Mouse (Mus musculus) olfactory bulb, adult 2 months (tissue): ENCODE measurements at regions not wholly inside any gene's neighbourhood (a gene's known extent, or its start where the extent isn't known, plus 50 kb on each side); places are given as distances from the start of the nearest gene placed in this dataset.

Experiments
- H3K27ac ChIP-seq: fragments of 200-500 bp; 2 replicates; pipeline ENCODE4 v1.5.1; 2012; ENCODE audit warnings: low read depth, low read length; ENCODE audit not compliant: insufficient read depth
- H3K4me1 ChIP-seq: fragments of 200-500 bp; 2 replicates; pipeline ENCODE4 v1.6.1; 2012; ENCODE audit warnings: low read length; ENCODE audit not compliant: control insufficient read depth, insufficient read depth
- H3K4me3 ChIP-seq: fragments of 200-500 bp; 2 replicates; pipeline ENCODE4 v1.5.1; 2012; ENCODE audit warnings: mild to moderate bottlenecking, low read depth, low read length, moderate library complexity; ENCODE audit not compliant: insufficient read depth
- CTCF ChIP-seq: fragments of 200-500 bp; IDR thresholded peaks from 2 replicates; pipeline ENCODE4 v1.5.1; 2012; ENCODE audit warnings: low read depth, mild to moderate bottlenecking, low read length, moderate library complexity; ENCODE audit not compliant: insufficient read depth
- POLR2A ChIP-seq: fragments of 200-500 bp; IDR thresholded peaks from 2 replicates; pipeline ENCODE4 v1.6.1; 2012; ENCODE audit warnings: mild to moderate bottlenecking, low read depth, low read length, moderate library complexity; ENCODE audit not compliant: insufficient read depth
- WGBS: fragments of 180-500 bp; shearing (Covaris S2); methylation state at CpG from one replicate; pipeline ENCODE4 v1.1.7; 2018; 5-methylcytosine and 5-hydroxymethylcytosine counted together

DNA sequence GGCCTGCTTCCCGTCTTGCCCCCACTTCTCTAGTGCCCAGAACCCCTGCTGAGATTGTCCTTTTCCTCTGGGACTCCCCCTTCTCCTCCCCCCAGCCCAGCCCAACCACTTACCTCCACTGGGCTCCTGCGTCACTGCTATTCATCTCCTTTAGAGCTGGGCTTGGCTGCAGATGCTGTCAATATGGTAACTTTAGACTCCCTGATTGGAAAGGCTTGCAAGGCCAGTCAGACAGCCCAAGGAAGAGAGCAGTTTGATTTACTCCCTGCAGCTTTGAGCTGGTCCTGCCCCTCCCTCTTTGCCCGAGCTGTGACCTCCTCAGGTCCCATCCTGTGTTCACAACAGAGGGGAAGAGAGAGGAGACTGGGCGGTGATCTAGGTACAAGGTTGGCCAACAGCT, 221.9 kb downstream of the Zfp36l1 start:
- Histone ChIP-seq H3K27ac (no peak overlapping the region), H3K4me3 (no peak overlapping the region), H3K4me1 (no peaks in the 10 kb centered on the region; the same call in 1 of the 2 replicates)
- TF ChIP-seq POLR2A (no peak), CTCF (no peak)
- 74% methylated on average over 4 of the region's 4 CpGs for WGBS

GRCm38 (mm10) chr12:79890291-79890690, 222.5 kb downstream of the Zfp36l1 start:
- WGBS = 96% methylated on average over 7 of the region's 7 CpGs
- Histone ChIP-seq H3K4me1 (no peaks in the 10 kb centered on the region; the same call in 1 of the 2 replicates), H3K27ac (no peak overlapping the region), H3K4me3 (no peak overlapping the region)
- no peak for TF ChIP-seq POLR2A
- no peak for TF ChIP-seq CTCF

- WGBS = 93% methylated on average over 4 of the region's 4 CpGs
- Histone ChIP-seq H3K27ac (no peak overlapping the region), H3K4me3 (no peak overlapping the region), H3K4me1 (no peaks in the 10 kb centered on the region)
- no peak for TF ChIP-seq CTCF
- TF ChIP-seq POLR2A = no peak
These were observed 224.0 kb downstream of the Zfp36l1 start for GRCm38 (mm10) chr12:79888812-79889211.

GRCm38 (mm10) chr12:79888086-79888485, 224.7 kb downstream of the Zfp36l1 start:
- 69% methylated on average over 4 of the region's 4 CpGs for WGBS
- TF ChIP-seq POLR2A (no peak), CTCF (no peak)
- no peak overlapping the region for H3K4me3 ChIP-seq
- H3K4me1 ChIP-seq = no peaks in the 10 kb centered on the region
- no peak overlapping the region for H3K27ac ChIP-seq

- TF ChIP-seq CTCF (no peak), POLR2A (no peak)
- Histone ChIP-seq H3K27ac (no peak overlapping the region), H3K4me1 (no peaks in the 10 kb centered on the region), H3K4me3 (no peak overlapping the region)
- 55% methylated on average over 12 of the region's 12 CpGs for WGBS
These were observed 225.5 kb downstream of the Zfp36l1 start for GRCm38 (mm10) chr12:79887225-79887886.

DNA sequence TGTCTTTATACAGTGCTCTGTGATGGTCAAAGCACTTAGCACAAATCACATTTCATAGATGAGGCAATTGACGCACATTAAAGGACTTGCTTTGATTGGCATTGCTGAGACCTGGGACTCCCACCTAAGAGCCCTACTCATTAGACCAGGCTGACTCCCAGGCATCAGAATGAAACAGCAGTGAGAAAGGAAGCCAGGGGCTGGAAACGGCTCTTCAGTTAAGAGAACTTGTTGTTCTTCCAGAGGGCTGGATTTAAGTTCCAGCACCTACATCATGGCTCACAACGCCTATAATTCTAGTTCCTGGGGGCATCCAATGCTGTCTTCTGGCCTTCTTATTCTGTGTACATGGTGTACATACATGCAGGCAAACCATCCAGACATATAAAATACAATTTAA, 226.3 kb downstream of the Zfp36l1 start:
- Histone ChIP-seq H3K4me3 (no peak overlapping the region), H3K27ac (no peak overlapping the region), H3K4me1 (no peaks in the 10 kb centered on the region)
- TF ChIP-seq CTCF (no peak), POLR2A (no peak)
- 92% methylated on average over 3 of the region's 3 CpGs for WGBS

GRCm38 (mm10) chr12:79885286-79885685, 227.5 kb downstream of the Zfp36l1 start:
- TF ChIP-seq POLR2A = no peak
- no peak for TF ChIP-seq CTCF
- Histone ChIP-seq H3K4me1 (peaks cover 4% of the 10 kb centered on the region; the same call in 1 of the 2 replicates), H3K27ac (no peak overlapping the region), H3K4me3 (no peak overlapping the region)
- WGBS = 95% methylated on average over 2 of the region's 2 CpGs

DNA sequence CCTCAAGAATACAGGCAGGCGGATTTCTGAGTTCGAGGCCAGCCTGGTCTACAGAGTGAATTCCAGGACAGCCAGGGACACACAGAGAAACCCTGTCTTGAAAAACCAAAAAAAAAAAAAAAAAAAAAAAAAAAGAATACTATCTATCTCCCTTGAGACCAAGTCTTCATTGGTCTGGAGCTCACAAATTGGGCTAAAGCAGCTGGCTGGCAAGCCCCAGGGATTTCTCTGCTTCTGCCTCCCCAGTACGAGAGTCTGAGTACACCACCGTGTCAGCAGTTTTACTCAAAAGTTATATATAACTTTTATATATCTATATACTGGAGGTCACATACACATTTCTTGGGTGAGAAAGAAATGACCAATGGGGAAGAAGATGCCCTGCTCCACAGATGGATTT, 229.2 kb downstream of the Zfp36l1 start:
- WGBS = 96% methylated on average over 4 of the region's 4 CpGs
- peaks cover 8% of the 10 kb centered on the region; the same call in 1 of the 2 replicates for H3K4me1 ChIP-seq
- TF ChIP-seq POLR2A = no peak
- no peak for TF ChIP-seq CTCF
- no peak overlapping the region for H3K4me3 ChIP-seq
- no peak overlapping the region for H3K27ac ChIP-seq

DNA sequence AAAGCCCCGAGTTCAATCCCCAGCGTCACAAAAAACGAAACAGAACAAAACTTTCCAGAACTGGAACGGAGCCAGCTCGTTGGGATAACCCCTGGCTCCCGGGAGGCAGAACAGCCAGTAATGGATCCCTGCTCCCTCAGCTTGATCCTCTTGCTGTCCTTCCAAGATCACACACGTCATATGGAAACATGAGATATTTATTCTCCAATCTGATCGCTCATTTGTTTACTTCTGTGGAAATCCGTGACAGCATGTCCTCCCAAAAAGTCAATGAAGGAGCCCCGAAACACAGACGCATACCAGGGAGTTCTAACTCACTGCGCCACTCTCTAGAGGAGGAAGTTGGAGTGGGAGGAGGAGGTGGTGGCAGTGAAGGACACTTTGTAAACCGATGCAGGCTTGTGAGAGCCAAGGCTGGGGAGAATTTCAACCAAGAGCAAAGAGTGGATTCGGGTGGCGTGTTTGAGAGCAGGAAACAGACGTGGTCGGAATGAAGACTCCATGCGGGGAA, 232.0 kb downstream of the Zfp36l1 start:
- WGBS = 66% methylated on average over 18 of the region's 18 CpGs
- Histone ChIP-seq H3K4me1 (peaks cover 8% of the 10 kb centered on the region; the same call in 1 of the 2 replicates), H3K27ac (no peak overlapping the region), H3K4me3 (no peak overlapping the region)
- TF ChIP-seq POLR2A (no peak), CTCF (no peak)

GRCm38 (mm10) chr12:79880346-79880745, 232.5 kb downstream of the Zfp36l1 start:
- 71% methylated on average over 4 of the region's 4 CpGs for WGBS
- TF ChIP-seq POLR2A = no peak
- TF ChIP-seq CTCF = no peak
- H3K27ac ChIP-seq = no peak overlapping the region

More at GRCm38 (mm10) chr12:79880346-79880745, 232.5 kb downstream of the Zfp36l1 start:
- Histone ChIP-seq H3K4me3 (no peak overlapping the region), H3K4me1 (peaks cover 8% of the 10 kb centered on the region; the same call in 1 of the 2 replicates)
